15 mouse cellular contexts compared by ENCODE assay signal in genomic region chr5:117596803-117597202, GRCm38 (mm10).
"Had no signal": no experiment of that assay in that cellular context is flagged by ENCODE, and none has a peak within 500 bp of the region (broad histone marks: within the 10 kb centered on the region; RNA-seq: fewer than 3 reads in every experiment).

No protein-coding gene starts in this region.

- H3K9ac ChIP-seq: neural tube, embryonic 15.5 days; stomach, embryonic 15.5 days had no signal

- DNase-seq: retina, postnatal 1 day; right cerebral cortex, adult 18-20 months; right cerebral cortex, postnatal 14 days; right cerebral cortex, postnatal 25 days; right cerebral cortex, postnatal 4 days; spleen, adult 18-20 months; thymus, adult 18-20 months; thymus, adult 2 months; thymus, postnatal 14 days; thymus, postnatal 25 days; thymus, postnatal 36 days; thymus, postnatal 4 days had no signal

- H3K27ac ChIP-seq: neural tube, embryonic 15.5 days; stomach, embryonic 15.5 days; stomach, postnatal 0 days had no signal

- H3K27me3 ChIP-seq: neural tube, embryonic 15.5 days; stomach, embryonic 15.5 days had no signal

- H3K4me1 ChIP-seq: stomach, embryonic 15.5 days had no signal

- H3K4me3 ChIP-seq: neural tube, embryonic 15.5 days; stomach, embryonic 15.5 days had no signal

- H3K36me3 ChIP-seq: neural tube, embryonic 15.5 days; stomach, embryonic 15.5 days had no signal

- H3K9me3 ChIP-seq: neural tube, embryonic 15.5 days; stomach, embryonic 15.5 days had no signal

- H3K4me2 ChIP-seq: neural tube, embryonic 15.5 days; stomach, embryonic 15.5 days had no signal
